Mouse (Mus musculus): Measurements from ENCODE around the gene Prkca. TPM values are rescaled to one million over a fixed set of nuclear protein-coding genes. Genes with fewer than 3 reads are reported as not detected.

The Prkca gene
- total RNA-seq (2021) = 10 to 100 TPM; 51.3 to 59.9 TPM
- long read RNA-seq, experiment 1, full-length matches to known transcripts = 8 of 50 reads
- long read RNA-seq, experiment 1, partial matches to known transcripts = 1 of 50 reads
- long read RNA-seq, experiment 1, other reads (novel, unspliced or antisense) = 41 of 50 reads
- long read RNA-seq, experiment 2, full-length matches to known transcripts = 6 of 37 reads
- long read RNA-seq, experiment 2, partial matches to known transcripts = 3 of 37 reads
- long read RNA-seq, experiment 2, other reads (novel, unspliced or antisense) = 28 of 37 reads

- peak; percentile 91 for DNase-seq (ENCODE audit: low spot score)
These were observed at the start of gene Prkca for GRCm38 (mm10) chr11:108343789-108344462. TSS of gene Prkca (minus strand) at chr11:108343928.

- DNase-seq (ENCODE audit: low spot score) = no peak
These were observed 41.9 kb upstream of the Prkca start for GRCm38 (mm10) chr11:108385666-108386024.

GRCm38 (mm10) chr11:108384920-108385665 lies 41.4 kb upstream of the Prkca start:
- no peak for DNase-seq (ENCODE audit: low spot score)

- DNase-seq (ENCODE audit: low spot score) = no peak
These were observed 38.9 kb upstream of the Prkca start for GRCm38 (mm10) chr11:108382664-108383063.

DNA sequence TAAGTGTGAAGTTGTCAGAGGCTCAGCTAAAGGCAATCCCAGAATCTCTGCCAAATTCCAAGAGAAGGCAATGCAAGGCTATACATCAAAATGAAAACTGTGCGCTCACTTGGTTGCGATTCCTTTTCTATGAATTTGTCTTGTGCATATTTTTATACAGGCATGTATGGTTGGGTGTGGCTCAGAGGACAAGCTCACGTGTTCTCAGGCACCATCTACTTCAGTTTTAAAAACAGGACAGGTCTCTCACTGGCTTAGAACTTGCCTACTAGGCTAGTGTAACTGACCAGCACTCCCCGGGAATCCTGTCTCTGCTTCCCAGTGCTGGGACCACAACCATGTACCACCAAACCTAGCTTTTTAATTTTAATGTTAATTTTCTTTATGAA lies 34.6 kb upstream of the Prkca start:
- DNase-seq (ENCODE audit: low spot score) = no peak

GRCm38 (mm10) chr11:108377680-108378362 lies 34.1 kb upstream of the Prkca start:
- peak; percentile 80 for DNase-seq (ENCODE audit: low spot score)

GRCm38 (mm10) chr11:108376815-108377214 lies 33.1 kb upstream of the Prkca start:
- DNase-seq (ENCODE audit: low spot score) = no peak

DNA sequence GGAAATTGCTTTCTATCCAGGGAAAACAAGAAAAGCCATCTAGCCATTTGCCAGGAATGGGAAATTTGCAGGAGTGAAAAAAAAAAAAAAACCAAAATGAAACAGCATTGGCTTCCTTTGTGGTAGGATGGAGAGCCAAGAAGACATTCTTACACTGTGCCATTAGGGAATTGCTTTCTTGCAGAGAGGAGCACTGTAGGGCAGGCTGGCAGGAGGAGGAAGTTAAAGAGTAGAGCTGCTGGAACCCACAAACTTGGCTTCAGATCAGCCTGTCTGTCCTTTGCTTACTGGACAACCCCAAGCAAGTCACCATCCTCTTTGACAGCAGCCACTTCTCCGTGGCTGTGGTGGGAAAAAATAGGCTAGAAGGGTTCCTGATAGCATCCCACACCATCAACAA lies 23.3 kb upstream of the Prkca start:
- DNase-seq (ENCODE audit: low spot score) = no peak

DNA sequence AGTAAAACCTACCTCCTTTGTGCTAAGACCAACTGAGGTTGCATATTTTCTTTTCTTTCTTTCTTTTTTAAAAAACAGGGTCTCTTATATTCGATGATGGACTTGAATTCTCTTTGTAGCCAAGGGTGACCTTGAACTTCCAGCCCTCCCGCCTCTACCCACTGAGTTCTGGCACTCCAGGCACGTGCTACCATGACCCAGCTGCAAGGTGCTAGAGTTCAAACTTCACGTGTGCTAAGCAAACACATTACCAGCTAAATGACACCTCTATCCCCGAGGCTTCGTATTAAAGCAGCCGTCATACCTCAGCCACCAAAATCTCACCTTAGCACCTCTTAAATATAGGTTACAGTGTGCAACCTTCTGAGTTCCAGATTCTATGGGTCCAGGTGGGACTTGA lies 21.9 kb upstream of the Prkca start:
- DNase-seq (ENCODE audit: low spot score) = no peak

DNA sequence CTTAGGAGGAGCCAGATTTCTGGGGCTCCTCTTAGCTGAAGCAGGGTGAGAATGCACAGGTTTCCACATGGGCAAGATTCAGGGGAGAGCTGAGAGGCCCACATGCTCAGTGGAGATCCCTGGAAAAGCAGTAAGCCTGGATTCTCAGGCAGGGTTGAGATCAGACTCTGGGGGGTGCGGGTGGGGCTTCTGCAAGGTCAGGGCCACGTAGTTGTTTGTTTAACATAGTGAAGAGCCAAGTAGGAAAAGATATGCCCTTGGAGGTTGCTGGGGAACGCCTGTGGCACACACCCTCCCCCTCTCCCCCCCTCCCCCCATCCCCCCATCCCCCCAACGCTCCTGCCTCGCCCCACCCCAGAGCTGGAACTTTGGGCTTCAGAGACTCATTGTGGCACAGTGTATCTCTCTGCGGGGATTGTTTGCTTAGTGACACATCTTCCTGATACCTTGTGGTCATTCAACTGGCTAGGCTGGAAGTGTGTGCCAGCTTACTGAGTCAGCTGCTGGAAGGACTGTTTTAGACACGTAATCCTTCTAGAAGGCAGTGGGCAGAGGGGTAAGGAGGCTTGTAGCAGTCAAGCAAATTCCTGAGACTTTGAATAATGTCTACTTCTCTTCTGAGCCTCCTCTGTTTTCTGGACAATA lies 21.3 kb upstream of the Prkca start:
- DNase-seq (ENCODE audit: low spot score) = peak; percentile 40

DNA sequence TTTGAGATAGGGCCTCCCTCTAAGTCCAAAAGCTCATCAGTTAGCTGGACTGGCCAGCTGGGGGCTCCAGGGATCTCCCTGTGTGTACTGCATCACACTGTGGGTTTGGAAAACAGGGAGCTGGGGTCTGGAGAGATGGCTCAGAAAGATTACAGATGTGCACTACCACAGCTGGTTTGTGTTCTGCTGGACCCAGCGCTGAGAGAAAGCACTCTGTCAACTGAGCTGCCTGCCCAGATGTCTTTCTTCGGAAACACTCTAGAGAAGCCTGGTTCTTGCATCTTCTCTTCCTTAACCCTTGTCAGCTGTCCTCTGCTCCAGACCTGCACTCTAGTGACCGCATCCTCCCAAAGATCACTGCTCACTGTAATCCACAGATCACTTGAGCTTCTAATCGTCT lies 20.3 kb upstream of the Prkca start:
- no peak for DNase-seq (ENCODE audit: low spot score)

- no peak for DNase-seq (ENCODE audit: low spot score)
These were observed 19.2 kb upstream of the Prkca start for GRCm38 (mm10) chr11:108362965-108363364.

GRCm38 (mm10) chr11:108360983-108361382 lies 17.3 kb upstream of the Prkca start:
- DNase-seq (ENCODE audit: low spot score) = no peak

- DNase-seq (ENCODE audit: low spot score) = no peak
These were observed 15.2 kb upstream of the Prkca start for GRCm38 (mm10) chr11:108358911-108359310.

- no peak for DNase-seq (ENCODE audit: low spot score)
These were observed 12.3 kb upstream of the Prkca start for GRCm38 (mm10) chr11:108356020-108356419.

- DNase-seq (ENCODE audit: low spot score) = no peak
These were observed 9.2 kb upstream of the Prkca start for GRCm38 (mm10) chr11:108352842-108353388.

DNA sequence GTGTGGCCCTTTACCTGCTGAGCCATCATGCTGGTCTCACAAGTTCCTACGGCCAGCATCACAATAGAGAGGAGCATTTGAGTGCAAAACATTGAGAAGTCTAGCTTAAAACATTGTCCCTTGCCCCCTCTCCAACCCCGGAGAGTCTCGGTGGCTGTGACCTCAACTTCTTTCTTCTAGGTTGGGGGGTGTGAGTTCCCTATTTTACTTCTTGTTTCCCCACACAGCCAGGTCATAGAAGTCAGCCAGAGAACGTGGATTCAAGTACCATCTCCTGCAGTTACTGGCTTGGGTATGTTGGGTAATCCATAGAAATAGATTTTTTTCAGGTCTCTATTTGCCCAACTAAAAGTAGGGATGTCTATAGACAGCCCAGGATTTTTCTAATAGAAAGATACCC lies 7.1 kb upstream of the Prkca start:
- no peak for DNase-seq (ENCODE audit: low spot score)

- DNase-seq (ENCODE audit: low spot score) = no peak
These were observed 1.6 kb upstream of the Prkca start for GRCm38 (mm10) chr11:108345321-108345720.

GRCm38 (mm10) chr11:108344759-108345158 lies 1.0 kb upstream of the Prkca start:
- DNase-seq (ENCODE audit: low spot score) = no peak

DNA sequence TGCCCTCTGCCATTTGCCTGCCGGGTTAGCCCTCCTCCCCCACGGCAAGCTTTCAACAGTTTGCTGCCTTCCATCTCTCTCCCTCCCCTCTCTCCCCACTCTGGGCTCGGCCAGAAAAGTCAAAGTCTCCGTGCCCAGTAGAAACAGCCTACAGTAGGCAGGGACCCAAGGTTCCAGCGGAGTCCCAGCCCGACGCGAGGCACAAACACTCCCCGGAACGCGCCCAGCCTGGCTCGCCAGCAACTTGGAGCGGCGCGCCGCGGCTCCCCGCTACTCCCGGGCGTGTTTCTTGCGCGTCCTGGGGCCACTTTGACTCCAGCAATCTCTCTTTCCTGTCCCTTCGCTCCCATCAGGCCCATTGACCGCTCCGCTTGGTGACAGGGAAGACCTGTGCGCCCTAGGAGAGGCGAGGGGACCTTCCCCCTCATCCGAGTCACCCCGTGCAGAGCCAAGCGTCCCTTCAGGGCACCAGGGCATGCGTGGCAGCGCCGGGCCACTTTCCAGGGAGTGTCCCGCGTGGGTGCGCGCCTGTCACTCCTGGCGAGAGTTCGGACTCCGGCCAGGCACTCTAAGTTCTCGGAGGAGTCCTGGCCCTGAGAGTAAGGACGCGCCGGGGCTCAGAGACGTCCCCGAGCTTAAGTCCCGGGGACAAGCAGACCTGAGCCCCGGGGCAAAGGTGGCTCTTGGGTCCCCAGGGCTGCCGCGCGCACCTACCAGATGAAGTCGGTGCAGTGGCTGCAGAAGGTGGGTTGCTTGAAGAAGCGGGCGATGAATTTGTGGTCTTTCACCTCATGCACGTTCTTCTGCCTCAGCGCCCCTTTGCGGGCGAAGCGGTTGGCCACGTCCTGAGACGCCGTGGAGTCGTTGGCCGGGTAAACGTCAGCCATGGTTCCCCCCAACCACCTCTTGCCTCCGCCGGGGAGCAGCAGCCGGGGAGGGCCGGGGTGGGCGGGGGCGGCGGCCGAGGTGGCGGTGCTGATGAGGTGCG lies 653 bp downstream of the Prkca start, which contains the start of gene Apoh:
TSS of gene Apoh (plus strand) at position 574 of the 988 bp plus-strand sequence.
- peak; percentile 86 for DNase-seq (ENCODE audit: low spot score)
